Mouse (Mus musculus): ENCODE measurements at regions not wholly inside any gene's neighbourhood (a gene's known extent, or its start where the extent isn't known, plus 50 kb on each side); places are given as distances from the start of the nearest gene placed in this dataset.

DNA sequence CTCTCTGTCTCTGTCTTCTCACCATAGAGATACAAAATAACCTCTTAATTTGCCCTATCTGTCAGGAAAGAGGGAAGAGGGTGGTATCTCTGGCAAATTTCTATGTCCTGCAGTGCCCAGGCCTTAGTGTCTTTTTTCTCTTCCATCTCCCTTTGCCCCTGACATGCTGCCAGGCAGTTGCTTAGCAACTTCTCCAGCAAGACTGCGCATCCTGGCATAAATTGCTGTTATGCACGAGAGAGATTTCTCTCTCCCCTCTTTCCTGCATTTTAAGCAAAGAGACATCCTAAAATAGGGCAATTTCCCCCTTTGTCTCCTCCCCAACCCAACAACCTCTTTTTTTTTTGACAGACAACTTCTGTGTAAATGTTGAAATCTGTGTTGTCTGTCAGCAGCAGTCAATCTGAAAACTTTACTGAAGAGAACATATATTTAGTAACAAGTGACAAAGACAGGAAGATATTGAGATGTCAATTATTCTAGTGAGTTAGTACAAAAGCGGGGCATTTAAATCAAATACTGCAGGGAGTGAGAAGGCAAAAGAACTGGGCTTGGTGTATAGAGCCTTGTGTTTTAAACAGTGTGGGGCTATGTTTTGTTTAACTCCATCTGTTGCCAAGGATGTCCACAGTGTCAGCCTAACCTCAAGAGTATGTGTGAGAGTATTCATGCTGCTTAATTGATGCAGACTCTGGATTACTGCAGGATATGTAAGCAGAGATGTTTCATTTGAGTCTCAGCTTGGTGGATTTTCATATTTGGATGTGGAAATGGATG lies 2745.7 kb upstream of the Lrrc6 start:
- H3K36me3 ChIP-seq, result no peaks in the 10 kb centered on the region
- H3K27ac ChIP-seq, result no peak overlapping the region
- H3K9me3 ChIP-seq, result no peaks in the 10 kb centered on the region
- 63% methylated on average over 3 of the region's 3 CpGs for WGBS
- H3K4me2 ChIP-seq (replicated peaks), result no peak overlapping the region
- ATAC-seq, result no peak
- H3K4me3 ChIP-seq (replicated peaks), result no peak overlapping the region
- no peak overlapping the region for H3K9ac ChIP-seq
- H3K4me1 ChIP-seq (replicated peaks), result no peaks in the 10 kb centered on the region
- no peaks in the 10 kb centered on the region for H3K27me3 ChIP-seq (replicated peaks)

DNA sequence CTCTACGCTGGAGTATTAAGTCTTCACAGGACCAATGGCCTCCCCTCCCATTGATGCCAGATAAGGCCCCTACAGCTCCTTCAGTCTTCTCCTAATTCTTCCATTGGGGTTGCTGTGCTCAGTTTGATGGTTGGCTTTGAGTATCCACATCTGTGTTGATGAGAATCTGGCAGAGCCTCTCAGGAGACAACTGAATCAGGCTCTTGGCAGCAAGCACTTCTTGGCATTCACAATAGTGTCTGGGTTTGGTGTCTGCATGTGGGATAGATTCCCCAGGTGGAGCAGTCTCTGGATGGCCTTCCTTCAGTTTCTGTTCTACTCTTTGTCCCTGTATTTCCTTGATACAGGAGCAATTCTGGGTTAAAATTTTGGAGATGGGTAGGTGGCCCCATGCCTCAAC lies 2734.6 kb upstream of the Lrrc6 start:
- Histone ChIP-seq H3K27ac (no peak overlapping the region), H3K4me2 (replicated peaks) (no peak overlapping the region), H3K36me3 (no peaks in the 10 kb centered on the region), H3K27me3 (replicated peaks) (no peaks in the 10 kb centered on the region), H3K4me3 (replicated peaks) (no peak overlapping the region), H3K4me1 (replicated peaks) (no peaks in the 10 kb centered on the region), H3K9me3 (no peaks in the 10 kb centered on the region), H3K9ac (no peak overlapping the region)
- ATAC-seq, result no peak
- 83% methylated on average over 1 of the region's 1 CpGs for WGBS

DNA sequence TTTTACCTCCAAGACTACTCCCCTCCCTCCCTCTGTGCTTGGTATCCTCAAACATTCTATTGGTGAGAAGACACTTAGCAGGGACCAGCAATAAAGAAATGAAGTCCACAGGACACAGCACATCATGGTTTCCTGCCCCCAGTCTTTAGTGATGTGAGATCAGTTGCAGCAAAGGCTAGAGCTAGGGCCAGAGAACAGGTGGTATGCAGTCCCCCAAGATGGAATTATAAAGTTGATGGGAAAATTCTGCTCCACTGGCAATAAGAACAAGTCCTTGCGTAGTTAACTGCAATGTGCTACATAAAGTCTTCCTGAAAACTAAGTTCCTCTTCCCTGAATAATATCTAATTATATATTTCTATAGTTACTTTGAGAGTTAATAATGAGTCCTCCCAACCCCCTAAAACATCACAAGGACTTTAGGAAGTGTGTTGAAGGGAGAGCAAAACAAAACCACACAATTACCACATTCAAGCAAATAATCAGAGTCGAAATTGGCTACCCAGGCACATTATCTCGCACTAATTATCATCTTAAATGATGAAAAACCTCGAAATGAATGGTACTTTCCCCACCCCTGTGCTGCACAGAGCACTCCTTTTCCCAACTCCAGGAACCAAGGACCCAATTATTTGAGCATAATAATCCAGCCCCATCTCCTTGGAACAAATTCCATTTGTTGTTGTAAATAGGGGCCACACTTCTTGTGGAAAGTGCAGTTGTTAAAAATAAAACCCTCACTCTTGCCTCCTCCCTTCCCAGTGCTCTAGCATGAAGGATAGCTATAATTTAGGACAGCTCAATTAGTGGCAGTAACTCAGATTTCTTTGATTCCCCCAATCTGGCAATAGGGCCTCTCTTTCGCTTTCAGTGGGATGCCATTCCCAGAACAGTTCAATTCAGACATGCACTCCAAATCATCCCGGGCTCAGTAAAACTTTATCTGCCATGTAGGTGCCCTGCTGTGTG lies 2724.2 kb upstream of the Lrrc6 start:
- Histone ChIP-seq H3K4me3 (replicated peaks) (no peak overlapping the region), H3K36me3 (no peaks in the 10 kb centered on the region), H3K9me3 (no peaks in the 10 kb centered on the region), H3K27ac (no peak overlapping the region), H3K4me2 (replicated peaks) (no peak overlapping the region), H3K4me1 (replicated peaks) (no peaks in the 10 kb centered on the region), H3K9ac (no peak overlapping the region), H3K27me3 (replicated peaks) (no peaks in the 10 kb centered on the region)
- ATAC-seq, result no peak
- WGBS, result 78% methylated on average over 6 of the region's 6 CpGs

DNA sequence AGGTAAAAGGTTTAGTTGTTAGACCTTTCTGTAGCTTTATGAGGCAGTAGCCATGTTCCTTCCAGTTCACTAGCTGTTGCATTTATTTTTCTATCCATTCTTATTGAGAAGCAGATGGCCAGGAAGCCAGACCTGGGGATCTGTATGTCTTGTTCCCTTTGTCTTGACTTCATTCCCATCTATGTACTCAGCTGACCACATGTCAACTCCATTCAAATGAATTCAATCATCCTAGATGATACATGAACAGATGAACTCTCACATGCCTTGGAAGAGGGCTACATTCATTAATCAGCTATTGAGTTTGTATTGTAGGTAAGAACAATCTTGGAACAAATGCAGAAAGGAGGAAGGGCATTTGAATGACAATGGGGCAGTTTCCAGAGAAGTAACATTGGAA lies 2722.7 kb upstream of the Lrrc6 start:
- no peak overlapping the region for H3K27ac ChIP-seq
- no peak overlapping the region for H3K4me3 ChIP-seq (replicated peaks)
- no peaks in the 10 kb centered on the region for H3K27me3 ChIP-seq (replicated peaks)
- no peak overlapping the region for H3K9ac ChIP-seq
- ATAC-seq, result no peak
- no peaks in the 10 kb centered on the region for H3K36me3 ChIP-seq
- no peaks in the 10 kb centered on the region for H3K4me1 ChIP-seq (replicated peaks)
- H3K9me3 ChIP-seq, result no peaks in the 10 kb centered on the region
- no peak overlapping the region for H3K4me2 ChIP-seq (replicated peaks)

DNA sequence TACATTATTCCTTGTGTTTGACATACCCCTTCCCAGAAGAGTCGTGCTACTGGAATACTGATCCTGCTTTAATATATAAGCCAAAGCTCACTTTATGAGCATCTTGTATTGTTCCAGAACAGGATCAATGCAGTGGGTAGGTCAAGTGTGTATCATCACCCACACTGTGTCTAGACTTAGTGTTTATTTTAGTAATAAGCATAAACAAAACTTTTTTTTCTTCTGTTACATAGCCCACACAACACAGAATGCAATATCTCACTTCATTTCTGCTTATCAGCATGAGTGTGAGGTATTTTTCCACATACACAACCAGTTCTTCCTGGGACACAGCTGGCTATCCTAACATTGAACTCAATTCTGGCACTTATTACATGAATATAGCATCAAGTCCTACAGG lies 2721.7 kb upstream of the Lrrc6 start:
- H3K9ac ChIP-seq, result no peak overlapping the region
- no peak overlapping the region for H3K27ac ChIP-seq
- no peaks in the 10 kb centered on the region for H3K36me3 ChIP-seq
- no peak overlapping the region for H3K4me2 ChIP-seq (replicated peaks)
- H3K27me3 ChIP-seq (replicated peaks), result no peaks in the 10 kb centered on the region
- 79% methylated on average over 1 of the region's 1 CpGs for WGBS
- no peaks in the 10 kb centered on the region for H3K9me3 ChIP-seq
- no peak for ATAC-seq
- no peaks in the 10 kb centered on the region for H3K4me1 ChIP-seq (replicated peaks)
- H3K4me3 ChIP-seq (replicated peaks), result no peak overlapping the region

All from intestine, embryonic 15.5 days (tissue).